Mouse (Mus musculus) G1E (cell line): Measurements from ENCODE around the gene Add1.

Experiments
- CTCF ChIP-seq: IDR thresholded peaks from 2 replicates; pipeline ENCODE4 v1.5.1; 2012; ENCODE audit warnings: low read depth, low read length, inconsistent platforms, mixed read lengths
- GATA1 ChIP-seq: IDR thresholded peaks from 2 replicates; pipeline ENCODE4 v1.6.1; 2012; ENCODE audit warnings: borderline replicate concordance, low read length, inconsistent platforms, mixed read lengths
- GATA2 ChIP-seq: IDR thresholded peaks from 2 replicates; pipeline ENCODE4 v1.6.1; 2012; ENCODE audit warnings: low read depth, low read length, inconsistent platforms, borderline replicate concordance
- POLR2AphosphoS5 ChIP-seq: IDR thresholded peaks from 2 replicates; pipeline ENCODE4 v1.6.1; 2012; ENCODE audit warnings: low read depth, low read length, inconsistent platforms; ENCODE audit not compliant: insufficient replicate concordance

DNA sequence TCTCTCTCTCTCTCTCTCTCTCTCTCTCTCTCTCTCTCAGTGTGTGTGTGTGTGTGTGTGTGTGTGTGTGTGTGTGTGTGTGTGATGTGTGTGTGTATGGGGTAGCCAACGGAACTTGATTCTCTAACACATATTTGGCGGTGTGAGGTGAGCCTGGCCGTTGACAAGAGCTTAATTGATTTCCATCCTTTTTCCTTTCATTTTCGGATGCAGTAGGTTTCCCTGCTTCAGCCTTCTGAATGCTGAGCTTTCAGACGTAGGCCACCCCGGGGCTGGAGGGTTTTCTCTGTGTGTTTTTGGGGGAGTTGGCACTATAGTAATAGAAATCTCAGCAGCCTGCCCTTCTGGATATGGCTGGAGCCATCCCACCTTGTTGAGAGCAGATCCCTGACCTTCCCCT lies 23.2 kb upstream of the Add1 start:
- TF ChIP-seq GATA1 (no peak), GATA2 (no peak), CTCF (no peak), POLR2AphosphoS5 (no peak)
